Mouse (Mus musculus): ENCODE data around the gene Mdk. TPM values are rescaled to one million over a fixed set of nuclear protein-coding genes. Genes with fewer than 3 reads are reported as not detected.

The Mdk gene
- polyA plus RNA-seq, 1 experiment from 2014 or later, result 889 TPM

DNA sequence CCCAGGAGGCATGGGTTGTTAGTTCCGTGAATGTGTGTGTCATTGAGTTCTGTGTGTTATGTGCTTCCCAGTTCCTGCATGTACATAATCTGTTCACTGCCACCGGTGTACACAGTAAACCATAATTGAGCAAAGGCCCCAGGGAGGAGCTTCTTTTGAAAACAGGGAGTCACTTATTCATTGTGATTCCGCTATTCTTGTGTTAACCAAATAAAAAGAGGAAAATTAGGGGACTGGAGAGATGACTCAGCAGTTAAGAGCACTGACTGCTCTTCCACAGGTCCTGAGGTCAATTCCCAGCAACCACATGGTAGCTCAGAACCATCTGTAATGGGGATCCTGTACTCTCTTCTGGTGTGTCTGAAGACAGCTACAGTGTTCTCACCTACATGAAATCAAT lies 37.4 kb downstream of the Mdk start:
- Histone ChIP-seq H3K4me1 (no peaks in the 10 kb centered on the region), H3K4me2 (no peak overlapping the region), H3K27me3 (no peaks in the 10 kb centered on the region), H3K9ac (no peak overlapping the region), H3K9me3 (no peaks in the 10 kb centered on the region), H3K4me3 (replicated peaks) (no peak overlapping the region), H3K36me3 (replicated peaks) (peaks cover 4% of the 10 kb centered on the region; the same call in 1 of the 2 replicates), H3K27ac (no peak overlapping the region)
- 88% methylated on average over 3 of the region's 3 CpGs for WGBS
- no peak for ATAC-seq (ENCODE audit: low FRiP score)

DNA sequence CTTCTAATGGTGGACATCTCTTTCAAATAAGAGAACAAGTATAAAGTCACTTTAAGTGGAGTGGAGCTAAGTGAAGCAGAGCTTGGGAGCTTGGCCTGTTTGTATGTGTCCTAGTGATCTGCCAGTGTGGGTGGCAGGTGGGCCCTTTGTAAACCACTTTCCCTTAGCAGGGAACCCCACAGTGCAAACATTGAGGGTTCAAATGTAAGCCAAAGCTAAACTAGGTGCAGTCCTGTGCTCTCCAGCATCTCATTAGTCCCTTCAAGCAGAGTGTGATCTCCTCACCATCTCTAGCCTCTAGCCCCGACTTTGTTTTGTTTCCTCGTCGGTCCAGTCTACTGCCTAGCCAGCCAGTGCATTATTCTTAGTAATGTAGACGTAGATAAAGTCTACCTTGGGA lies 47.5 kb downstream of the Mdk start:
- Histone ChIP-seq H3K4me1 (no peaks in the 10 kb centered on the region), H3K27me3 (no peaks in the 10 kb centered on the region), H3K36me3 (replicated peaks) (peaks cover 14% of the 10 kb centered on the region), H3K4me2 (no peak overlapping the region), H3K9me3 (no peaks in the 10 kb centered on the region), H3K27ac (no peak overlapping the region), H3K4me3 (replicated peaks) (no peak overlapping the region), H3K9ac (no peak overlapping the region)
- no peak for ATAC-seq (ENCODE audit: low FRiP score)
- WGBS, result 78% methylated on average over 4 of the region's 4 CpGs

DNA sequence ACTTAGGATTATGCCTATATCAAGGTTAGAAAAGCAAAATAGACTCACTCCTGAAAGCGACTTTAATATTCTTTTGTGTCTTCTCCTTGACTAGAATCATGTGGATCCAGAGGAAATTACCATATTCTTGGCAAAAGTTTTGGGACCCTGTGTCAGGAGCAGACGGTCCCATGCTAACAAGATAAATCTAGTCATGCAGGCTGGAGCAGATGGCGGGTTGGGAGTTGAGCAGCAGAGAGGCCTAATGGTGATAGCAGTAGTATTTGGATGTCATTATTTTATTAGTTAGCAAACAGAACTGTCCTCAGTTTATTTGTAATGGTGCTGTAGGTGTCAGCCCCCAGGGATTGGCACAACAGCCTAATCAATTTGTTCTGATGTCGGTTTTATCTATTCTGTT lies 48.1 kb downstream of the Mdk start:
- Histone ChIP-seq H3K36me3 (replicated peaks) (peaks cover 14% of the 10 kb centered on the region), H3K27me3 (no peaks in the 10 kb centered on the region), H3K4me1 (peaks cover 3% of the 10 kb centered on the region; the same call in 1 of the 2 replicates), H3K9me3 (no peaks in the 10 kb centered on the region), H3K9ac (no peak overlapping the region), H3K27ac (no peak overlapping the region), H3K4me3 (replicated peaks) (no peak overlapping the region), H3K4me2 (no peak overlapping the region)
- ATAC-seq (ENCODE audit: low FRiP score), result no peak
- WGBS, result 85% methylated on average over 4 of the region's 4 CpGs

Small RNAs within 50 kb of the gene (microRNA-seq; reads per million reads assigned to microRNA genes)
- not detected for gene Mir6999

Other genes starting within 250 kb of the Mdk start
- 29.3 and 32.1 TPM in 2 replicates for gene Atg13, start 221.7 kb downstream of the Mdk start, polyA plus RNA-seq (2016; fragmentation: Nextera tagmentation; extraction: Ambion mirVana)
- gene Harbi1, start 221.4 kb downstream of the Mdk start, polyA plus RNA-seq (2016; fragmentation: Nextera tagmentation; extraction: Ambion mirVana), result 17.0 and 18.7 TPM in 2 replicates
- 22.1 and 24.1 TPM in 2 replicates for gene Ambra1, start 202.2 kb downstream of the Mdk start, polyA plus RNA-seq (2016; fragmentation: Nextera tagmentation; extraction: Ambion mirVana)
- gene Chrm4, start 5.0 kb downstream of the Mdk start, polyA plus RNA-seq (2016; fragmentation: Nextera tagmentation; extraction: Ambion mirVana), result 0.31 and 0.72 TPM in 2 replicates
- gene Gm9821, start 13.4 kb upstream of the Mdk start, polyA plus RNA-seq (2016; fragmentation: Nextera tagmentation; extraction: Ambion mirVana), result 0.46 and 0.52 TPM in 2 replicates
- 24.4 and 28.5 TPM in 2 replicates for gene Dgkz, start 43.6 kb upstream of the Mdk start, polyA plus RNA-seq (2016; fragmentation: Nextera tagmentation; extraction: Ambion mirVana)
- 1.4 and 1.5 TPM in 2 replicates for gene Creb3l1, start 92.2 kb upstream of the Mdk start, polyA plus RNA-seq (2016; fragmentation: Nextera tagmentation; extraction: Ambion mirVana)
- 43.7 and 44.1 TPM in 2 replicates for gene Phf21a, start 160.8 kb upstream of the Mdk start, polyA plus RNA-seq (2016; fragmentation: Nextera tagmentation; extraction: Ambion mirVana)